Comparison of ENCODE assay signal across 22 mouse cellular contexts in the genomic region with DNA sequence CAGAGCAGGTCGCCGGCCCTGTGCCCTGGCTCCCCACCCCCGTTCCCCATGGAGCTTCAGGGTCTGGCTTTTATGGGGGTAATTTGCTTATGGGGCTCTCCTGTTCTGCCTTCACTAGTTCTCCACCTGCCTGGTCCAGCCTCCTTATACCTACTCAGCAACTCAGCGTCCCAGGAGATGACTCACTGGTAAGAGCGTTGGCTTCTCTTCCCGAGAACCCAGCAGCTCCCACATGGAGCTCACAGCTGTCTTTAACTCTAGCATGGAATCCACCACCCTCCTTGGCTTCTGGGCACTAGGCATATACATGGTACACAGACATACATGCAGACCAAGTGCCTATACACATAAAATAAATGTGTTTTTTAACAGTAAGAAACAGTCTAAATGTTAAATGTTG. TPM values are rescaled to one million over a fixed set of nuclear protein-coding genes. Genes with fewer than 3 reads are reported as not detected.
A peak's percentile ranks its signal among the peaks of the same experiment; 100 is the strongest.
DNase-seq lines count a peak whose midpoint lies in the region; ATAC-seq and TF ChIP-seq lines count a peak whose summit lies in the region.
"Had no signal": no experiment of that assay in that cellular context is flagged by ENCODE, and none has a peak within 500 bp of the region (broad histone marks: within the 10 kb centered on the region; RNA-seq: fewer than 3 reads in every experiment).

No protein-coding gene starts in this region.

- no peaks in the 10 kb centered on the region for H3K4me1 ChIP-seq in ES-Bruce4 (ENCODE audit: control insufficient read depth, insufficient read depth, low read length)
- H3K4me1 ChIP-seq in limb, embryonic 10.5 days = peaks cover 11% of the 10 kb centered on the region
- no peaks in the 10 kb centered on the region for H3K4me1 ChIP-seq in liver, embryonic 11.5 days (replicated peaks; ENCODE audit: control insufficient read depth, insufficient read depth, low read length)
- H3K4me1 ChIP-seq: embryonic facial prominence, embryonic 15.5 days; hindbrain, embryonic 13.5 days; lung, embryonic 15.5 days; neural tube, embryonic 12.5 days had no signal

- peak; percentile 100 for ATAC-seq in frontal cortex, adult (ENCODE audit: low TSS enrichment)
- no peak for ATAC-seq in liver, embryonic 11.5 days (replicated peaks; ENCODE audit: low FRiP score)
- ATAC-seq: CD4-positive, CD25-positive, alpha-beta regulatory T cell, adult 4 months had no signal

- no peak for TF ChIP-seq POLR2A in ES-Bruce4 (IDR thresholded peaks at IDR 0.05; ENCODE audit: insufficient read depth, low read length)

- no peaks in the 10 kb centered on the region for H3K27me3 ChIP-seq in ES-Bruce4 (ENCODE audit: control insufficient read depth, insufficient read depth, low read length, poor library complexity, severe bottlenecking)
- no peaks in the 10 kb centered on the region for H3K27me3 ChIP-seq in limb, embryonic 10.5 days (ENCODE audit: low read depth, poor library complexity, severe bottlenecking)
- no peaks in the 10 kb centered on the region for H3K27me3 ChIP-seq in liver, embryonic 11.5 days (replicated peaks; ENCODE audit: control insufficient read depth, insufficient read depth, low read length)
- H3K27me3 ChIP-seq: embryonic facial prominence, embryonic 15.5 days; hindbrain, embryonic 13.5 days; lung, embryonic 15.5 days; neural tube, embryonic 12.5 days had no signal

- no peaks in the 10 kb centered on the region for H3K36me3 ChIP-seq in ES-Bruce4 (ENCODE audit: control insufficient read depth, insufficient read depth, low read length, poor library complexity, severe bottlenecking)
- H3K36me3 ChIP-seq in limb, embryonic 10.5 days = no peaks in the 10 kb centered on the region
- H3K36me3 ChIP-seq in liver, embryonic 11.5 days (ENCODE audit: control insufficient read depth, insufficient read depth, low read length) = no peaks in the 10 kb centered on the region
- H3K36me3 ChIP-seq: lung, embryonic 15.5 days; neural tube, embryonic 12.5 days had no signal

- H3K27ac ChIP-seq in ES-Bruce4 (ENCODE audit: insufficient read depth, low read length) = no peak overlapping the region
- H3K27ac ChIP-seq in limb, embryonic 10.5 days = no peak overlapping the region
- no peak overlapping the region for H3K27ac ChIP-seq in liver, embryonic 11.5 days (ENCODE audit: low read depth, low read length)
- H3K27ac ChIP-seq: embryonic facial prominence, embryonic 15.5 days; hindbrain, embryonic 13.5 days; liver, embryonic 14.5 days; lung, embryonic 15.5 days; neural tube, embryonic 12.5 days had no signal

- intact Hi-C loops in left cerebral cortex, postnatal 36 days (cut with DNase I) = no loop called here
- intact Hi-C loops in left cerebral cortex, postnatal 10 days (cut with DNase I) = no loop called here

- WGBS in limb, embryonic 10.5 days = 33% methylated on average over 6 of the region's 6 CpGs
- 52% methylated on average over 6 of the region's 6 CpGs for WGBS in liver, embryonic 11.5 days

- no peak for DNase-seq in frontal cortex, postnatal 14 days (ENCODE audit: low spot score in 2 of 2)
- peak; percentile 15 to 30 for DNase-seq in left cerebral cortex, postnatal 36 days (ENCODE audit: low spot score in 2 of 2)
- DNase-seq in left cerebral cortex, postnatal 10 days (ENCODE audit: extremely low spot score in 1 of 2, low spot score in 2 of 2) = no peak
- DNase-seq in limb, embryonic 10.5 days (ENCODE audit: low spot score) = no peak
- DNase-seq in liver, embryonic 11.5 days (ENCODE audit: low spot score) = no peak
- DNase-seq in ovary, adult 18-20 months (ENCODE audit: low spot score) = no peak
- DNase-seq: cerebellum, adult 11 months; gastrocnemius, postnatal 25 days; kidney, adult 9 months; kidney, postnatal 25 days; lung, postnatal 4 days; thymus, postnatal 14 days had no signal

- TF ChIP-seq EP300 in ES-Bruce4 (IDR thresholded peaks at IDR 0.05; ENCODE audit: insufficient read depth, low read depth, low read length) = no peak

- peak overlapping the region; percentile 48 for H3K4me3 ChIP-seq in ES-Bruce4 (ENCODE audit: low read depth, low read length)
- peak overlapping the region; percentile 21; the same call in 1 of the 2 replicates for H3K4me3 ChIP-seq in limb, embryonic 10.5 days
- H3K4me3 ChIP-seq in liver, embryonic 11.5 days (ENCODE audit: low read depth, low read length) = no peak overlapping the region
- H3K4me3 ChIP-seq: embryonic facial prominence, embryonic 15.5 days; hindbrain, embryonic 13.5 days; lung, embryonic 15.5 days; neural tube, embryonic 12.5 days had no signal

- TF ChIP-seq CTCF in ES-Bruce4 (IDR thresholded peaks at IDR 0.05; ENCODE audit: low read depth, low read length) = no peak

- H3K4me2 ChIP-seq in liver, embryonic 11.5 days = no peak overlapping the region
- H3K4me2 ChIP-seq: embryonic facial prominence, embryonic 15.5 days; hindbrain, embryonic 13.5 days; lung, embryonic 15.5 days; neural tube, embryonic 12.5 days had no signal

- H3K9ac ChIP-seq in ES-Bruce4 (ENCODE audit: low read depth, poor library complexity, severe bottlenecking) = 0 out of 2 replicates have a peak overlapping the region, but pooled peaks have one; percentile 1
- no peak overlapping the region for H3K9ac ChIP-seq in liver, embryonic 11.5 days (ENCODE audit: low read depth, low read length)
- H3K9ac ChIP-seq: embryonic facial prominence, embryonic 15.5 days; hindbrain, embryonic 13.5 days; liver, embryonic 14.5 days; lung, embryonic 15.5 days; neural tube, embryonic 12.5 days had no signal

- H3K9me3 ChIP-seq in ES-Bruce4 (replicated peaks; ENCODE audit: control insufficient read depth, insufficient read depth, low read length, poor library complexity, severe bottlenecking) = no peaks in the 10 kb centered on the region
- H3K9me3 ChIP-seq in limb, embryonic 10.5 days (replicated peaks) = no peaks in the 10 kb centered on the region
- no peaks in the 10 kb centered on the region for H3K9me3 ChIP-seq in liver, embryonic 11.5 days (ENCODE audit: control insufficient read depth, low read length)
- H3K9me3 ChIP-seq: embryonic facial prominence, embryonic 15.5 days; hindbrain, embryonic 13.5 days; lung, embryonic 15.5 days; neural tube, embryonic 12.5 days had no signal

RNA-seq across cellular contexts. Expression of gene Ccdc126, which starts 20.1 kb away (rescaled TPM):
- total RNA-seq in left cerebral cortex, postnatal 36 days (2021) = 10 to 100 TPM in 1 of 2 experiments, 1 to 10 TPM in 1; 9.3 to 10.3 TPM
- total RNA-seq in left cerebral cortex, postnatal 10 days (2021) = 1 to 10 TPM; 6.8 to 7.1 TPM
- polyA plus RNA-seq in ES-Bruce4 (2011; ENCODE audit: insufficient read depth, insufficient read length, low read depth, missing spikeins) = 4.0 and 4.2 TPM in 2 replicates
- polyA plus RNA-seq in limb, embryonic 10.5 days (2016; fragmentation: Nextera tagmentation; extraction: Ambion mirVana) = 4.3 and 5.2 TPM in 2 replicates
- 5.0 and 6.1 TPM in 2 replicates for polyA plus RNA-seq in liver, embryonic 11.5 days (2014; fragmentation: Nextera tagmentation; extraction: Ambion mirVana)

RNA-seq across cellular contexts. Expression of gene Fam221a, which starts 28.4 kb away (rescaled TPM):
- under 1 TPM; 0.52 to 0.94 TPM for total RNA-seq in left cerebral cortex, postnatal 36 days (2021)
- total RNA-seq in left cerebral cortex, postnatal 10 days (2021) = 1 to 10 TPM; 1.1 to 2.3 TPM
- 12.7 and 13.8 TPM in 2 replicates for polyA plus RNA-seq in ES-Bruce4 (2011; ENCODE audit: insufficient read depth, insufficient read length, low read depth, missing spikeins)
- polyA plus RNA-seq in limb, embryonic 10.5 days (2016; fragmentation: Nextera tagmentation; extraction: Ambion mirVana) = 3.9 and 4.6 TPM in 2 replicates
- polyA plus RNA-seq in liver, embryonic 11.5 days (2014; fragmentation: Nextera tagmentation; extraction: Ambion mirVana) = 3.4 and 3.8 TPM in 2 replicates

RNA-seq across cellular contexts. Expression of gene Stk31, which starts 56.3 kb away (rescaled TPM):
- 1 to 10 TPM; 1.0 to 2.0 TPM for total RNA-seq in left cerebral cortex, postnatal 36 days (2021)
- 1 to 10 TPM in 1 of 2 experiments, under 1 TPM in 1; 0.77 to 1.2 TPM for total RNA-seq in left cerebral cortex, postnatal 10 days (2021)
- 3.4 and 4.2 TPM in 2 replicates for polyA plus RNA-seq in ES-Bruce4 (2011; ENCODE audit: insufficient read depth, insufficient read length, low read depth, missing spikeins)
- polyA plus RNA-seq in limb, embryonic 10.5 days (2016; fragmentation: Nextera tagmentation; extraction: Ambion mirVana) = not detected in 2 replicates
- polyA plus RNA-seq in liver, embryonic 11.5 days (2014; fragmentation: Nextera tagmentation; extraction: Ambion mirVana) = 0.16 TPM in 1 of 2 replicates, not detected in the other
- polyA plus RNA-seq: CD4-positive, CD25-positive, alpha-beta regulatory T cell, adult 4 months; embryonic facial prominence, embryonic 15.5 days; intestine, embryonic 14.5 days; liver, embryonic 14.5 days; lung, embryonic 15.5 days; neural tube, embryonic 12.5 days; small intestine, adult 2 months had no signal

Comparison
In these comparisons a context has a peak if more than half of its experiments do, and no peak if none do; other contexts are left out.
1. DNase-seq: peak in left cerebral cortex, postnatal 36 days (2 of 2); none in frontal cortex, postnatal 14 days (0 of 2), left cerebral cortex, postnatal 10 days (0 of 2), limb, embryonic 10.5 days (single experiment), liver, embryonic 11.5 days (single experiment) and ovary, adult 18-20 months (single experiment).